ENCODE assay signal across 8 mouse cellular contexts in the genomic region with DNA sequence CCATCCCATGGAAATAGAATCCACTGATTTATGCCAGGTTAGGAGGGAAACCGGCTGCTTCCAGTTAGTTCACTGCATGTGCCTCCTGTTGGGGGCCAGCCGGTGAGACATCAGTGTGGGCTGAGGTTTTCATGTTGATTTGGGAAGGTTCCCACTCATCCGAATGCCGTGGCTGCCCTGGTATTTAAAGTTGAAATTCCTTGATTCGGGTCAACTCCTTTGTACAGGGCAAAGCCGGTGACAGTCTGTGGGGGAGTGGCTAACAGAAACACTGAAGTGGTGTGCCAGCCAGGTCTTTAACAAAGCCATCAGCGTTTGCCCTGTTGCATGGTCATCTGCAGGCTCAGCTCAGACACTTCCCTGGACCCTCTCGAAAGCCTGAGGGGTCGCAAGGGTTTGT. TPM values are rescaled to one million over a fixed set of nuclear protein-coding genes. Genes with fewer than 3 reads are reported as not detected.
DNase-seq lines count a peak whose midpoint lies in the region; ATAC-seq and TF ChIP-seq lines count a peak whose summit lies in the region.
"Had no signal": no experiment of that assay in that cellular context is flagged by ENCODE, and none has a peak within 500 bp of the region (broad histone marks: within the 10 kb centered on the region; RNA-seq: fewer than 3 reads in every experiment).

No protein-coding gene starts in this region.

- H3K4me1 ChIP-seq in kidney, adult 2 months (ENCODE audit: control insufficient read depth, insufficient read depth, low read length), result 0 out of 2 replicates have a peak, but pooled peaks cover 3% of the 10 kb centered on the region
- H3K4me1 ChIP-seq in midbrain, embryonic 14.5 days (ENCODE audit: control insufficient read depth, insufficient read depth, low read length), result peaks cover 21% of the 10 kb centered on the region

- peak; percentile 53 for ATAC-seq in Patski
- no peak; the same call in 1 of the 2 replicates for ATAC-seq in midbrain, embryonic 14.5 days (ENCODE audit: low FRiP score, low TSS enrichment)
- ATAC-seq in cerebellum, adult (ENCODE audit: insufficient number of reproducible peaks, low FRiP score, low TSS enrichment), result no peak

- no peaks in the 10 kb centered on the region for H3K9me3 ChIP-seq in midbrain, embryonic 14.5 days (ENCODE audit: control insufficient read depth, low read length)

- H3K4me2 ChIP-seq in midbrain, embryonic 14.5 days (ENCODE audit: low read length), result peak overlapping the region; percentile 48

- CTCF ChIA-PET in Patski (lab: Charles Lee), result interaction anchor here (0.6 to 5.8 kb wide), 3 partner anchors 9 to 69 kb away, joined by 3 to 30 read pairs (median 3); no protein-coding TSS in a partner anchor

- peak; percentile 92 for DNase-seq in Patski (ENCODE audit: low read depth, low spot score)
- DNase-seq in embryo, embryonic 11 days, result peak; percentile 69
- DNase-seq in kidney, adult 2 months, result peak; percentile 77
- peak; percentile 51 for DNase-seq in midbrain, embryonic 14.5 days
- DNase-seq in spleen, postnatal 10 days (ENCODE audit: low spot score in 2 of 2), result no peak
- DNase-seq in testis, postnatal 14 days (ENCODE audit: low spot score), result no peak

- TF ChIP-seq CTCF in Patski (IDR thresholded peaks at IDR 0.05), result no peak
- no peak for TF ChIP-seq CTCF in kidney, adult 2 months (conservative IDR thresholded peaks at IDR 0.05; ENCODE audit: insufficient read depth, insufficient read length, low read depth, low read length)

- in situ Hi-C loops in Patski (cut with MboI; ENCODE audit: low pct_unique_long_range_greater_than_20kb), result no loop called here

- no peak overlapping the region for H3K4me3 ChIP-seq in kidney, adult 2 months (ENCODE audit: insufficient read depth, low read depth, low read length)
- no peak overlapping the region for H3K4me3 ChIP-seq in midbrain, embryonic 14.5 days (replicated peaks; ENCODE audit: low read depth, low read length)
- H3K4me3 ChIP-seq: erythroblast, embryonic 14.5 days had no signal

- 10% methylated on average over 9 of the region's 9 CpGs for WGBS in kidney, adult 2 months
- WGBS in midbrain, embryonic 14.5 days, result 12% methylated on average over 9 of the region's 9 CpGs

- TF ChIP-seq POLR2A in kidney, adult 2 months (IDR thresholded peaks at IDR 0.05; ENCODE audit: low read depth, low read length), result no peak

- no peaks in the 10 kb centered on the region for H3K27me3 ChIP-seq in Patski
- H3K27me3 ChIP-seq in kidney, adult 2 months (replicated peaks; ENCODE audit: control insufficient read depth, insufficient read depth, low read length), result no peaks in the 10 kb centered on the region; the same call in 1 of the 2 replicates
- H3K27me3 ChIP-seq in midbrain, embryonic 14.5 days (ENCODE audit: control insufficient read depth, insufficient read depth, low read length), result peaks cover 26% of the 10 kb centered on the region

- no peak overlapping the region for H3K9ac ChIP-seq in midbrain, embryonic 14.5 days (replicated peaks; ENCODE audit: low read length)

- H3K36me3 ChIP-seq in kidney, adult 2 months (ENCODE audit: control insufficient read depth, insufficient read depth, low read length), result no peaks in the 10 kb centered on the region
- H3K36me3 ChIP-seq in midbrain, embryonic 14.5 days (ENCODE audit: control insufficient read depth, insufficient read depth, low read length), result no peaks in the 10 kb centered on the region

- H3K27ac ChIP-seq in kidney, adult 2 months (ENCODE audit: insufficient read depth, low read depth, low read length), result no peak overlapping the region
- H3K27ac ChIP-seq in midbrain, embryonic 14.5 days (replicated peaks; ENCODE audit: low read depth, low read length), result no peak overlapping the region

- POLR2A ChIA-PET in Patski (lab: Charles Lee), result interaction anchor here (0.7 to 2.9 kb wide), 11 partner anchors 9 to 180 kb away, joined by 3 to 11 read pairs (median 4); a partner anchor contains a TSS

RNA-seq across cellular contexts. Expression of a gene that starts 41.6 kb away (rescaled TPM):
- 61.3 TPM for polyA plus RNA-seq in Patski (2021)
- polyA plus RNA-seq in kidney, adult 2 months (2012; rRNA removed), result 1.1 and 2.0 TPM in 2 replicates
- 0.67 and 0.70 TPM in 2 replicates for polyA plus RNA-seq in midbrain, embryonic 14.5 days (2014; fragmentation: Nextera tagmentation; extraction: Ambion mirVana)

Comparison
In these comparisons a context has a peak if more than half of its experiments do, and no peak if none do; other contexts are left out.
1. DNase-seq: peak in Patski (single experiment), embryo, embryonic 11 days (single experiment), kidney, adult 2 months (single experiment) and midbrain, embryonic 14.5 days (single experiment); none in spleen, postnatal 10 days (0 of 2) and testis, postnatal 14 days (single experiment).
2. RNA of a gene that starts 41.6 kb away (polyA plus RNA-seq): 61.3 TPM in Patski (single experiment); 1.1 to 2.0 TPM in kidney, adult 2 months and 0.67 to 0.70 TPM in midbrain, embryonic 14.5 days; every median in the first group is over 10 times any median in the second.